Mouse (Mus musculus): ENCODE results near the gene Olfr1016. TPM values are rescaled to one million over a fixed set of nuclear protein-coding genes. Genes with fewer than 3 reads are reported as not detected.

Gene Olfr1016
- polyA plus RNA-seq, 1 experiment from 2014 or later, result not detected

Other genes starting within 250 kb of the Olfr1016 start
- not detected in 2 replicates for gene Olfr996, start 223.3 kb downstream of the Olfr1016 start, polyA plus RNA-seq (2016; fragmentation: Nextera tagmentation; extraction: Ambion mirVana)
- gene Olfr998, start 213.6 kb downstream of the Olfr1016 start, polyA plus RNA-seq (2016; fragmentation: Nextera tagmentation; extraction: Ambion mirVana), result not detected in 2 replicates
- not detected in 2 replicates for gene Olfr1000, start 190.6 kb downstream of the Olfr1016 start, polyA plus RNA-seq (2016; fragmentation: Nextera tagmentation; extraction: Ambion mirVana)
- gene Olfr1002, start 151.8 kb downstream of the Olfr1016 start, polyA plus RNA-seq (2016; fragmentation: Nextera tagmentation; extraction: Ambion mirVana), result not detected in 2 replicates
- not detected in 2 replicates for gene Olfr154, start 138.1 kb downstream of the Olfr1016 start, polyA plus RNA-seq (2016; fragmentation: Nextera tagmentation; extraction: Ambion mirVana)
- gene Olfr1006, start 123.8 kb downstream of the Olfr1016 start, polyA plus RNA-seq (2016; fragmentation: Nextera tagmentation; extraction: Ambion mirVana), result not detected in 2 replicates
- not detected in 2 replicates for gene Olfr1008, start 113.1 kb downstream of the Olfr1016 start, polyA plus RNA-seq (2016; fragmentation: Nextera tagmentation; extraction: Ambion mirVana)
- not detected in 2 replicates for gene Olfr1009, start 87.1 kb downstream of the Olfr1016 start, polyA plus RNA-seq (2016; fragmentation: Nextera tagmentation; extraction: Ambion mirVana)
- gene Olfr1012, start 39.8 kb downstream of the Olfr1016 start, polyA plus RNA-seq (2016; fragmentation: Nextera tagmentation; extraction: Ambion mirVana), result not detected in 2 replicates
- gene Olfr1013, start 35.4 kb downstream of the Olfr1016 start, polyA plus RNA-seq (2016; fragmentation: Nextera tagmentation; extraction: Ambion mirVana), result not detected in 2 replicates
- gene Olfr1014, start 29.8 kb downstream of the Olfr1016 start, polyA plus RNA-seq (2016; fragmentation: Nextera tagmentation; extraction: Ambion mirVana), result not detected in 2 replicates
- not detected in 2 replicates for gene Olfr1015, start 20.5 kb downstream of the Olfr1016 start, polyA plus RNA-seq (2016; fragmentation: Nextera tagmentation; extraction: Ambion mirVana)
- gene Olfr1018, start 15.9 kb upstream of the Olfr1016 start, polyA plus RNA-seq (2016; fragmentation: Nextera tagmentation; extraction: Ambion mirVana), result not detected in 2 replicates
- gene Olfr1019, start 42.9 kb upstream of the Olfr1016 start, polyA plus RNA-seq (2016; fragmentation: Nextera tagmentation; extraction: Ambion mirVana), result not detected in 2 replicates
- not detected in 2 replicates for gene Olfr1020, start 44.5 kb upstream of the Olfr1016 start, polyA plus RNA-seq (2016; fragmentation: Nextera tagmentation; extraction: Ambion mirVana)
- gene Olfr1022, start 66.0 kb upstream of the Olfr1016 start, polyA plus RNA-seq (2016; fragmentation: Nextera tagmentation; extraction: Ambion mirVana), result not detected in 2 replicates
- gene Olfr1023, start 83.1 kb upstream of the Olfr1016 start, polyA plus RNA-seq (2016; fragmentation: Nextera tagmentation; extraction: Ambion mirVana), result not detected in 2 replicates
- gene Olfr1024, start 102.5 kb upstream of the Olfr1016 start, polyA plus RNA-seq (2016; fragmentation: Nextera tagmentation; extraction: Ambion mirVana), result not detected in 2 replicates
- not detected in 2 replicates for gene Olfr1025-ps1, start 112.6 kb upstream of the Olfr1016 start, polyA plus RNA-seq (2016; fragmentation: Nextera tagmentation; extraction: Ambion mirVana)
- not detected in 2 replicates for gene Olfr1026, start 119.0 kb upstream of the Olfr1016 start, polyA plus RNA-seq (2016; fragmentation: Nextera tagmentation; extraction: Ambion mirVana)
- not detected in 2 replicates for gene Olfr1028, start 147.9 kb upstream of the Olfr1016 start, polyA plus RNA-seq (2016; fragmentation: Nextera tagmentation; extraction: Ambion mirVana)
- gene Olfr1029, start 171.4 kb upstream of the Olfr1016 start, polyA plus RNA-seq (2016; fragmentation: Nextera tagmentation; extraction: Ambion mirVana), result not detected in 2 replicates
- gene Olfr1030, start 176.7 kb upstream of the Olfr1016 start, polyA plus RNA-seq (2016; fragmentation: Nextera tagmentation; extraction: Ambion mirVana), result not detected in 2 replicates
- not detected in 2 replicates for gene Olfr1031, start 187.8 kb upstream of the Olfr1016 start, polyA plus RNA-seq (2016; fragmentation: Nextera tagmentation; extraction: Ambion mirVana)
- not detected in 2 replicates for gene Olfr1032, start 203.0 kb upstream of the Olfr1016 start, polyA plus RNA-seq (2016; fragmentation: Nextera tagmentation; extraction: Ambion mirVana)
- gene Olfr1033, start 218.1 kb upstream of the Olfr1016 start, polyA plus RNA-seq (2016; fragmentation: Nextera tagmentation; extraction: Ambion mirVana), result not detected in 2 replicates
- gene Olfr1034, start 243.3 kb upstream of the Olfr1016 start, polyA plus RNA-seq (2016; fragmentation: Nextera tagmentation; extraction: Ambion mirVana), result 0.05 TPM in 1 of 2 replicates, not detected in the other